Mouse (Mus musculus): ENCODE data around the gene Mast3. TPM values are rescaled to one million over a fixed set of nuclear protein-coding genes. Genes with fewer than 3 reads are reported as not detected.
A peak's percentile ranks its signal among the peaks of the same experiment; 100 is the strongest.
"Not testable (repeated sequence)": the region's sequence is repeated elsewhere in the genome, so short reads cannot be mapped to it uniquely, and the experiment has no call there.

Gene Mast3
- polyA plus RNA-seq, 1 experiment from 2014 or later = 18.9 TPM

- WGBS = 38% methylated on average over 9 of the region's 9 CpGs
- no peaks in the 10 kb centered on the region for H3K27me3 ChIP-seq (replicated peaks)
- H3K9me3 ChIP-seq (replicated peaks) = no peaks in the 10 kb centered on the region
- H3K4me3 ChIP-seq (replicated peaks) = no peak overlapping the region
- no peak; the same call in 1 of the 2 replicates for ATAC-seq (ENCODE audit: low FRiP score)
- no peak overlapping the region for H3K9ac ChIP-seq (replicated peaks)
- peaks cover 7% of the 10 kb centered on the region; the same call in 1 of the 2 replicates for H3K4me1 ChIP-seq
- no peaks in the 10 kb centered on the region for H3K36me3 ChIP-seq
- H3K27ac ChIP-seq (replicated peaks) = no peak overlapping the region
- no peak overlapping the region for H3K4me2 ChIP-seq
These were observed 28.2 kb upstream of the Mast3 start for GRCm38 (mm10) chr8:70833018-70833482.

GRCm38 (mm10) chr8:70832371-70832770 is 27.5 kb upstream of the Mast3 start:
- WGBS = 69% methylated on average over 11 of the region's 11 CpGs
- Histone ChIP-seq H3K27me3 (replicated peaks) (no peaks in the 10 kb centered on the region), H3K9ac (replicated peaks) (no peak overlapping the region), H3K4me2 (no peak overlapping the region), H3K36me3 (no peaks in the 10 kb centered on the region), H3K27ac (replicated peaks) (no peak overlapping the region), H3K4me3 (replicated peaks) (no peak overlapping the region), H3K4me1 (0 out of 2 replicates have a peak, but pooled peaks cover 7% of the 10 kb centered on the region), H3K9me3 (replicated peaks) (no peaks in the 10 kb centered on the region)
- no peak for ATAC-seq (ENCODE audit: low FRiP score)

- no peak overlapping the region for H3K9ac ChIP-seq (replicated peaks)
- H3K9me3 ChIP-seq (replicated peaks) = no peaks in the 10 kb centered on the region
- WGBS = 87% methylated on average over 8 of the region's 8 CpGs
- no peaks in the 10 kb centered on the region for H3K27me3 ChIP-seq (replicated peaks)
- no peak overlapping the region for H3K4me3 ChIP-seq (replicated peaks)
- 0 out of 2 replicates have a peak, but pooled peaks cover 7% of the 10 kb centered on the region for H3K4me1 ChIP-seq
- no peak overlapping the region for H3K27ac ChIP-seq (replicated peaks)
- ATAC-seq (ENCODE audit: low FRiP score) = no peak
- no peak overlapping the region for H3K4me2 ChIP-seq
- H3K36me3 ChIP-seq = no peaks in the 10 kb centered on the region
These were observed 26.7 kb upstream of the Mast3 start for GRCm38 (mm10) chr8:70831517-70831916.

- Histone ChIP-seq H3K9me3 (replicated peaks) (no peaks in the 10 kb centered on the region), H3K4me3 (replicated peaks) (no peak overlapping the region), H3K27ac (replicated peaks) (no peak overlapping the region), H3K36me3 (no peaks in the 10 kb centered on the region), H3K4me1 (no peaks in the 10 kb centered on the region), H3K9ac (replicated peaks) (no peak overlapping the region), H3K4me2 (no peak overlapping the region), H3K27me3 (replicated peaks) (peaks cover 3% of the 10 kb centered on the region; the same call in 1 of the 2 replicates)
- ATAC-seq (ENCODE audit: low FRiP score) = no peak
- WGBS = 86% methylated on average over 1 of the region's 1 CpGs
These were observed 22.9 kb upstream of the Mast3 start for GRCm38 (mm10) chr8:70827796-70828195.

- no peak overlapping the region for H3K4me2 ChIP-seq
- no peak overlapping the region for H3K4me3 ChIP-seq (replicated peaks)
- no peak overlapping the region for H3K9ac ChIP-seq (replicated peaks)
- H3K4me1 ChIP-seq = no peaks in the 10 kb centered on the region
- WGBS = 93% methylated on average over 2 of the region's 2 CpGs
- H3K27ac ChIP-seq (replicated peaks) = no peak overlapping the region
- no peaks in the 10 kb centered on the region for H3K36me3 ChIP-seq
- H3K9me3 ChIP-seq (replicated peaks) = no peaks in the 10 kb centered on the region
- no peak for ATAC-seq (ENCODE audit: low FRiP score)
- peaks cover 3% of the 10 kb centered on the region; the same call in 1 of the 2 replicates for H3K27me3 ChIP-seq (replicated peaks)
These were observed 22.2 kb upstream of the Mast3 start for GRCm38 (mm10) chr8:70827010-70827409.

GRCm38 (mm10) chr8:70825816-70826215 is 21.0 kb upstream of the Mast3 start:
- H3K4me1 ChIP-seq = no peaks in the 10 kb centered on the region
- WGBS = 86% methylated on average over 8 of the region's 8 CpGs

GRCm38 (mm10) chr8:70823802-70824201 is 18.9 kb upstream of the Mast3 start:
- H3K27ac ChIP-seq (replicated peaks) = no peak overlapping the region
- no peak for ATAC-seq (ENCODE audit: low FRiP score)
- 88% methylated on average over 7 of the region's 7 CpGs for WGBS

More at GRCm38 (mm10) chr8:70825816-70826215, 21.0 kb upstream of the Mast3 start:
- H3K9ac ChIP-seq (replicated peaks) = no peak overlapping the region
- no peak for ATAC-seq (ENCODE audit: low FRiP score)
- no peak overlapping the region for H3K4me2 ChIP-seq
- H3K36me3 ChIP-seq = no peaks in the 10 kb centered on the region
- no peaks in the 10 kb centered on the region for H3K9me3 ChIP-seq (replicated peaks)
- no peak overlapping the region for H3K27ac ChIP-seq (replicated peaks)
- H3K27me3 ChIP-seq (replicated peaks) = peaks cover 8% of the 10 kb centered on the region
- H3K4me3 ChIP-seq (replicated peaks) = no peak overlapping the region

GRCm38 (mm10) chr8:70822594-70822993 is 17.7 kb upstream of the Mast3 start:
- H3K4me3 ChIP-seq (replicated peaks); ATAC-seq (ENCODE audit: low FRiP score); H3K9ac ChIP-seq (replicated peaks); H3K36me3 ChIP-seq; H3K4me1 ChIP-seq; H3K4me2 ChIP-seq; H3K9me3 ChIP-seq (replicated peaks); H3K27ac ChIP-seq (replicated peaks): not testable (repeated sequence)
- H3K27me3 ChIP-seq (replicated peaks) = peaks cover 27% of the 10 kb centered on the region
- 86% methylated on average over 3 of the region's 3 CpGs for WGBS

More at GRCm38 (mm10) chr8:70823802-70824201, 18.9 kb upstream of the Mast3 start:
- Histone ChIP-seq H3K36me3 (no peaks in the 10 kb centered on the region), H3K9me3 (replicated peaks) (no peaks in the 10 kb centered on the region), H3K4me3 (replicated peaks) (no peak overlapping the region), H3K27me3 (replicated peaks) (peaks cover 25% of the 10 kb centered on the region), H3K4me2 (no peak overlapping the region), H3K9ac (replicated peaks) (no peak overlapping the region), H3K4me1 (no peaks in the 10 kb centered on the region)

GRCm38 (mm10) chr8:70821992-70822391 is 17.1 kb upstream of the Mast3 start:
- Histone ChIP-seq H3K9me3 (replicated peaks) (no peaks in the 10 kb centered on the region), H3K4me3 (replicated peaks) (no peak overlapping the region), H3K4me1 (peaks cover 2% of the 10 kb centered on the region), H3K27me3 (replicated peaks) (peaks cover 30% of the 10 kb centered on the region), H3K9ac (replicated peaks) (no peak overlapping the region), H3K36me3 (no peaks in the 10 kb centered on the region), H3K4me2 (no peak overlapping the region), H3K27ac (replicated peaks) (no peak overlapping the region)
- 0 out of 2 replicates have a peak, but pooled peaks have one; percentile 13 for ATAC-seq (ENCODE audit: low FRiP score)
- 50% methylated on average over 11 of the region's 11 CpGs for WGBS

GRCm38 (mm10) chr8:70821399-70821962 is 16.6 kb upstream of the Mast3 start:
- ATAC-seq (ENCODE audit: low FRiP score) = 0 out of 2 replicates have a peak, but pooled peaks have one; percentile 28
- Histone ChIP-seq H3K9ac (replicated peaks) (no peak overlapping the region), H3K4me1 (peaks cover 7% of the 10 kb centered on the region), H3K4me2 (no peak overlapping the region), H3K36me3 (no peaks in the 10 kb centered on the region), H3K27me3 (replicated peaks) (peaks cover 35% of the 10 kb centered on the region), H3K4me3 (replicated peaks) (no peak overlapping the region), H3K9me3 (replicated peaks) (no peaks in the 10 kb centered on the region), H3K27ac (replicated peaks) (no peak overlapping the region)
- WGBS = 16% methylated on average over 30 of the region's 30 CpGs

- Histone ChIP-seq H3K9ac (replicated peaks) (no peak overlapping the region), H3K4me1 (peaks cover 7% of the 10 kb centered on the region), H3K4me2 (0 out of 2 replicates have a peak overlapping the region, but pooled peaks have one; percentile 0), H3K27me3 (replicated peaks) (peaks cover 42% of the 10 kb centered on the region), H3K9me3 (replicated peaks) (no peaks in the 10 kb centered on the region), H3K27ac (replicated peaks) (no peak overlapping the region), H3K4me3 (replicated peaks) (no peak overlapping the region), H3K36me3 (no peaks in the 10 kb centered on the region)
- ATAC-seq (ENCODE audit: low FRiP score) = 0 out of 2 replicates have a peak, but pooled peaks have one; percentile 25
- 3% methylated on average over 31 of the region's 31 CpGs for WGBS
These were observed 15.5 kb upstream of the Mast3 start for GRCm38 (mm10) chr8:70820101-70820935.

Data from neural tube, embryonic 15.5 days (tissue).